Mouse (Mus musculus) erythroblast, embryonic 14.5 days (primary cell): ENCODE results near the gene Clgn. TPM values are rescaled to one million over a fixed set of nuclear protein-coding genes. Genes with fewer than 3 reads are reported as not detected.
"Not testable (repeated sequence)": the region's sequence is repeated elsewhere in the genome, so short reads cannot be mapped to it uniquely, and the experiment has no call there.

Experiments
- H3K27me3 ChIP-seq: 2 replicates; pipeline ENCODE4 v1.6.1; 2012; ENCODE audit warnings: inconsistent platforms; ENCODE audit not compliant: control insufficient read depth
- H3K36me3 ChIP-seq: 2 replicates; pipeline ENCODE4 v1.6.1; 2012; ENCODE audit warnings: mild to moderate bottlenecking, inconsistent platforms; ENCODE audit not compliant: control insufficient read depth
- H3K4me1 ChIP-seq: 2 replicates; pipeline ENCODE4 v1.6.1; 2012; ENCODE audit warnings: inconsistent platforms; ENCODE audit not compliant: control insufficient read depth
- H3K4me3 ChIP-seq: replicated peaks from 2 replicates; pipeline ENCODE3; 2012; ENCODE audit warnings: moderate library complexity, mild to moderate bottlenecking, inconsistent platforms
- H3K9me3 ChIP-seq: 2 replicates; pipeline ENCODE4 v1.6.1; 2012; ENCODE audit warnings: low read length, inconsistent platforms, mixed read lengths; ENCODE audit not compliant: control insufficient read depth
- GATA1 ChIP-seq: IDR thresholded peaks from 2 replicates; pipeline ENCODE4 v1.6.1; 2012; ENCODE audit warnings: low read length, inconsistent platforms, mixed read lengths
- TAL1 ChIP-seq: IDR thresholded peaks from 3 replicates; pipeline ENCODE4 v1.6.1; 2012; ENCODE audit warnings: low read length, inconsistent platforms, mixed read lengths
- polyA plus RNA-seq: library from polyadenylated mRNA; stranded (reverse); fragments of >175 nt; gene quantifications from 2 replicates; pipeline ENCODE4 v1.2.3, GENCODE M21; 2012

Clgn gene
- polyA plus RNA-seq, 1 experiment = not detected

GRCm38 (mm10) chr8:83417970-83418369 lies 28.3 kb downstream of the Clgn start:
- peaks cover 22% of the 10 kb centered on the region for H3K4me1 ChIP-seq
- H3K27me3 ChIP-seq = 0 out of 2 replicates have a peak, but pooled peaks cover 2% of the 10 kb centered on the region
- no peaks in the 10 kb centered on the region for H3K9me3 ChIP-seq
- no peak for TF ChIP-seq TAL1
- no peak for TF ChIP-seq GATA1
- no peak overlapping the region for H3K4me3 ChIP-seq
- H3K36me3 ChIP-seq = no peaks in the 10 kb centered on the region

GRCm38 (mm10) chr8:83418805-83419516 lies 29.3 kb downstream of the Clgn start:
- Histone ChIP-seq H3K36me3 (no peaks in the 10 kb centered on the region), H3K27me3 (0 out of 2 replicates have a peak, but pooled peaks cover 2% of the 10 kb centered on the region), H3K4me3 (no peak overlapping the region), H3K4me1 (peaks cover 32% of the 10 kb centered on the region), H3K9me3 (no peaks in the 10 kb centered on the region)
- TF ChIP-seq GATA1 = no peak
- TF ChIP-seq TAL1 = no peak

- Histone ChIP-seq H3K4me3 (no peak overlapping the region), H3K9me3 (no peaks in the 10 kb centered on the region), H3K36me3 (no peaks in the 10 kb centered on the region), H3K27me3 (no peaks in the 10 kb centered on the region), H3K4me1 (peaks cover 52% of the 10 kb centered on the region)
- TF ChIP-seq TAL1 (no peak), GATA1 (no peak)
These were observed 31.7 kb downstream of the Clgn start for GRCm38 (mm10) chr8:83421354-83421753.

DNA sequence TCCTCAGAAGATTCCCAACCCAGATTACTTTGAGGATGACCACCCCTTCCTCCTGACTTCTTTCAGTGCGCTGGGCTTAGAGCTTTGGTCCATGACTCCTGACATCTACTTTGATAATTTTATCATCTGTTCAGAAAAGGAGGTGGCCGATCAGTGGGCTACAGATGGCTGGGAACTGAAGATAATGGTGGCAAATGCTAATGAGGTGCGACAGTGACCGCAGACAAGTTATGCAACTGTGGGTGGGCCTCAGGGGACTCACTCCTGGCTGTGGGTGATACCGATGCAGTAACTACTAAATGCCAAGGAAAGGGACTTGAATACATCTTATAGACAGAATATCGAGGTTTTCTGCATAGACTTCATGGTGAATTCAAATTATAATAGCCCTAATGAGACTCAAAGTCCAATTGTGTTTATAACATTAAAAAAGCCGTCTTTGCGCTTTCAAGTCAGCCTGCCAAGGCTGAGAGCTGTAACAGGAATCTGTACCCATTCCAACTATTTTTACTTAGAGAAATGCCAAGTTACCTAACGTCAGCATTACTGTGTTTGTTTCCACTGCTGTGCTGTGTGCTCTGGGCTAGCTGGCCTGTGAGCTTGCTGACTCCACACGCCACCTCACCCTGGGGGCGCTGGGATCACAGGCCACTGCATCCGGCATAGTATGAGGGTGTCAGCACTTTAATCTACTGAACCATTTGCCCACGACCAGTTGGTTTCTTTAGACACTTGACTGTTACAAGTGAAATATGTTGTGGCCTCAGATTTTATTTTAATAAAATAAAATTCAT lies 33.6 kb downstream of the Clgn start:
- no peaks in the 10 kb centered on the region for H3K36me3 ChIP-seq
- no peaks in the 10 kb centered on the region for H3K27me3 ChIP-seq
- H3K4me3 ChIP-seq = peak overlapping the region; percentile 32
- H3K9me3 ChIP-seq = no peaks in the 10 kb centered on the region
- H3K4me1 ChIP-seq = peaks cover 70% of the 10 kb centered on the region
- TF ChIP-seq GATA1 (peak; percentile 49), TAL1 (peak; percentile 63)

- no peaks in the 10 kb centered on the region for H3K27me3 ChIP-seq
- peaks cover 4% of the 10 kb centered on the region for H3K36me3 ChIP-seq
- peaks cover 83% of the 10 kb centered on the region for H3K4me1 ChIP-seq
- no peak overlapping the region for H3K4me3 ChIP-seq
- no peaks in the 10 kb centered on the region for H3K9me3 ChIP-seq
- TF ChIP-seq TAL1 (no peak), GATA1 (no peak)
These were observed 35.5 kb downstream of the Clgn start for GRCm38 (mm10) chr8:83425202-83425601.

- peaks cover 10% of the 10 kb centered on the region for H3K36me3 ChIP-seq
- H3K4me3 ChIP-seq = no peak overlapping the region
- no peak for TF ChIP-seq GATA1
- TF ChIP-seq TAL1 = no peak
- peaks cover 76% of the 10 kb centered on the region for H3K4me1 ChIP-seq
- no peaks in the 10 kb centered on the region for H3K27me3 ChIP-seq
- H3K9me3 ChIP-seq = no peaks in the 10 kb centered on the region
These were observed 36.6 kb downstream of the Clgn start for GRCm38 (mm10) chr8:83426104-83426759.

DNA sequence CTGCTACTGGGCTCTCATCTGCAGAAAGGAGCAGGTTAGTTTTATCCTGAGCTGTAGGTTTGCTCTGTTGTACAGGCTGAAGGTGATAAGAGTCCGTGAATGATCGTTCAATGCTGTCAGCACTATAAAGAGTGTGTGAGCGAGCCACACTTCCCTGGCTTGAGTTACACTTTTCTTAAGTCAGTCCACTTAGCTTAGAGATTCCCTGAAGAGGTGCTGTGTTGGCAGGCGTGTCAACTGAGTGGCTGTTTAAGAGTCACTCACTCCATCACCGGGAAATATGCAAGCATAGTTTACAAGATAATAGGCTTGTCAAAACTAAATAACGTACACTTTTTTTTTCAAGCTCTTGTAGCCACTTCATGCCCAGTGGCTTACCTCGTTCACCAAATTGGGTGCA lies 37.3 kb downstream of the Clgn start:
- no peak overlapping the region for H3K4me3 ChIP-seq
- H3K9me3 ChIP-seq = no peaks in the 10 kb centered on the region
- TF ChIP-seq TAL1 = no peak
- no peak for TF ChIP-seq GATA1
- H3K4me1 ChIP-seq = peaks cover 69% of the 10 kb centered on the region
- no peaks in the 10 kb centered on the region for H3K27me3 ChIP-seq
- H3K36me3 ChIP-seq = peaks cover 10% of the 10 kb centered on the region

DNA sequence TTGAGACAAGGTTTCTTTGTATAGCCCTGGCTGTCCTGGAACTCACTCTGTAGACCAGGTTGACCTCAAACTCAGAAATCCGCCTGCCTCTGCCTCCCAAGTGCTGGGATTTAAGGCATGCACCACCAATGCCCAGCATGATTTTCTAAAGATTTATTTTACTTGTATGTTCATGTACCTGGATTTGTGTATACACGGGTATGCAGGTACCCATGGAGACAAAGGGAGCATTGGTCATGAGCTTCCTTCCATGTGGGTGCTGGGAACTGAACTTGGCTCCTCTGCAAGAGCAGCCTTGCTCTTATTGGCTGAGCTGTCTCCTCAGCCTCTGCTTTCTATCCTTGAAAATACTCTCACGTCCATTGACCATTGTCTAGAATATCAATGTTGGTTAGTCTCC lies 39.0 kb downstream of the Clgn start:
- Histone ChIP-seq H3K4me1 (peaks cover 58% of the 10 kb centered on the region), H3K4me3 (peak overlapping the region; percentile 53), H3K36me3 (peaks cover 25% of the 10 kb centered on the region)
- not testable (repeated sequence) for H3K27me3 ChIP-seq, H3K9me3 ChIP-seq

DNA sequence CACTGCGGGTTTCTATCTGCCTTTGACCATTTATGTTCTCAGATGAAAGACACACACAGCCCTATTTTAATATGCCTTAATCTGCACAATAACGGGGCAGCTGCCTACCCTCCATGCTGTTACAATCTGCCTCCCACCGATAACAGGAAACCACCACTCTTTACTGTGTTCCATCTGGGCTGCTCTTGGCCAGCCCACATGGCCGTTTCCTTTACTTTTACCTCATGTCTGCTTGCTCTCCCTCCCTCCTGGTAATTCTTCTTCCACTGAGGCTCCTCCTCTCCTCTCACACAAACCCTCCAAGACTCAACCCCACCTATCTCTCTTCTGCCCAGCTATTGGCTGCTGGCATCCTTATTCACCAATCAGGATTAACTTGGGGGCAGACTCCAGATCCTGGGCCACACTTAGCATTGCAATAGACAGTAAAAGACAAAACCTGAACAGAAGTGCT lies 39.4 kb downstream of the Clgn start:
- TF ChIP-seq GATA1 = no peak
- TF ChIP-seq TAL1 = peak; percentile 42; the same call in 2 of the 3 replicates
- peak overlapping the region; percentile 53 for H3K4me3 ChIP-seq
- H3K27me3 ChIP-seq = no peaks in the 10 kb centered on the region
- H3K36me3 ChIP-seq = peaks cover 30% of the 10 kb centered on the region
- peaks cover 54% of the 10 kb centered on the region for H3K4me1 ChIP-seq
- no peaks in the 10 kb centered on the region for H3K9me3 ChIP-seq
